Mouse (Mus musculus) liver, embryonic 14.5 days (tissue): ENCODE measurements around the gene Gcfc2.

ENCODE experiments used
- CTCF ChIP-seq: IDR thresholded peaks from 2 replicates; pipeline ENCODE4 v1.5.1; 2016; ENCODE audit warnings: antibody characterized with exemption, low read depth, control low read depth
- EP300 ChIP-seq: IDR thresholded peaks from 2 replicates; pipeline ENCODE4 v1.6.1; 2016; ENCODE audit warnings: antibody characterized with exemption, low read depth

- no peak for TF ChIP-seq CTCF
- TF ChIP-seq EP300 = no peak
Measured at GRCm38 (mm10) chr6:81986171-81986570, 62.7 kb downstream of the Gcfc2 start.
